Comparison of ENCODE assay signal across 24 mouse cellular contexts in genomic region chr1:192931797-192932196, GRCm38 (mm10).
A peak's percentile ranks its signal among the peaks of the same experiment; 100 is the strongest.
DNase-seq lines count a peak whose midpoint lies in the region; ATAC-seq and TF ChIP-seq lines count a peak whose summit lies in the region.
"Had no signal": no experiment of that assay in that cellular context is flagged by ENCODE, and none has a peak within 500 bp of the region (broad histone marks: within the 10 kb centered on the region; RNA-seq: fewer than 3 reads in every experiment).

No protein-coding gene starts in this region.

- H3K4me3 ChIP-seq in left cerebral cortex, adult 2 months, result no peak overlapping the region
- H3K4me3 ChIP-seq in liver, embryonic 15.5 days (replicated peaks), result no peak overlapping the region
- no peak overlapping the region for H3K4me3 ChIP-seq in forebrain, embryonic 10.5 days
- H3K4me3 ChIP-seq: embryonic facial prominence, embryonic 15.5 days; heart, adult 2 months; heart, embryonic 13.5 days; midbrain, embryonic 12.5 days; neural tube, embryonic 13.5 days had no signal

- no peak for TF ChIP-seq CTCF in left cerebral cortex, adult 2 months (IDR thresholded peaks at IDR 0.05)

- H3K27me3 ChIP-seq in liver, embryonic 15.5 days, result no peaks in the 10 kb centered on the region
- H3K27me3 ChIP-seq in forebrain, embryonic 10.5 days (ENCODE audit: poor library complexity, severe bottlenecking), result no peaks in the 10 kb centered on the region
- H3K27me3 ChIP-seq: CH12.LX; embryonic facial prominence, embryonic 15.5 days; heart, embryonic 13.5 days; midbrain, embryonic 12.5 days; neural tube, embryonic 13.5 days had no signal

- ATAC-seq in common myeloid progenitor, adult 5-6 weeks (replicated peaks; ENCODE audit: low read depth, poor library complexity, severe bottlenecking), result 0 out of 2 replicates have a peak, but pooled peaks have one; percentile 50
- ATAC-seq in liver, embryonic 15.5 days (ENCODE audit: insufficient read depth), result peak; percentile 76
- ATAC-seq: forebrain, embryonic 16.5 days; hindbrain, postnatal 0 days; intestine, embryonic 16.5 days had no signal

- 0 out of 2 replicates have a peak overlapping the region, but pooled peaks have one; percentile 24 for H3K27ac ChIP-seq in left cerebral cortex, adult 2 months
- H3K27ac ChIP-seq in liver, embryonic 15.5 days (replicated peaks), result no peak overlapping the region
- H3K27ac ChIP-seq in forebrain, embryonic 10.5 days, result no peak overlapping the region
- H3K27ac ChIP-seq: embryonic facial prominence, embryonic 15.5 days; heart, adult 2 months; heart, embryonic 13.5 days; hindbrain, postnatal 0 days; midbrain, embryonic 12.5 days; neural tube, embryonic 13.5 days had no signal

- no peak overlapping the region for H3K4me2 ChIP-seq in liver, embryonic 15.5 days
- H3K4me2 ChIP-seq: embryonic facial prominence, embryonic 15.5 days; heart, embryonic 13.5 days; midbrain, embryonic 12.5 days; neural tube, embryonic 13.5 days had no signal

- no peak for DNase-seq in left cerebral cortex, adult 2 months (ENCODE audit: extremely low spot score in 1 of 2, low spot score in 2 of 2)
- DNase-seq in left cerebral cortex, adult 8-10 months (ENCODE audit: low spot score in 2 of 2), result no peak
- DNase-seq in 3T3-L1 (ENCODE audit: low read depth, low spot score), result peak; percentile 7
- DNase-seq in cerebellum, adult 8-10 months, result no peak
- no peak for DNase-seq in kidney, postnatal 14 days
- no peak for DNase-seq in forebrain, embryonic 10.5 days (ENCODE audit: extremely low spot score, low spot score)
- DNase-seq: adrenal gland, adult 8-10 months; cerebellum, adult 2 months; gastrocnemius, postnatal 25 days; heart, adult 2 months; heart, postnatal 14 days; kidney, postnatal 36 days; thymus, postnatal 14 days had no signal

- no peaks in the 10 kb centered on the region for H3K9me3 ChIP-seq in liver, embryonic 15.5 days (replicated peaks)
- no peaks in the 10 kb centered on the region for H3K9me3 ChIP-seq in forebrain, embryonic 10.5 days
- H3K9me3 ChIP-seq: embryonic facial prominence, embryonic 15.5 days; heart, embryonic 13.5 days; midbrain, embryonic 12.5 days; neural tube, embryonic 13.5 days had no signal

- H3K36me3 ChIP-seq in liver, embryonic 15.5 days (replicated peaks), result peaks cover 32% of the 10 kb centered on the region
- H3K36me3 ChIP-seq in forebrain, embryonic 10.5 days (replicated peaks), result peaks cover 16% of the 10 kb centered on the region
- H3K36me3 ChIP-seq: embryonic facial prominence, embryonic 15.5 days; G1E; heart, embryonic 13.5 days had no signal

- WGBS in liver, embryonic 15.5 days (ENCODE audit: insufficient replicate concordance), result 70% methylated on average over 3 of the region's 3 CpGs
- WGBS in forebrain, embryonic 10.5 days, result 91% methylated on average over 3 of the region's 3 CpGs

- H3K4me1 ChIP-seq in liver, embryonic 15.5 days (replicated peaks), result no peaks in the 10 kb centered on the region
- no peaks in the 10 kb centered on the region for H3K4me1 ChIP-seq in forebrain, embryonic 10.5 days
- H3K4me1 ChIP-seq: embryonic facial prominence, embryonic 15.5 days; heart, embryonic 13.5 days; midbrain, embryonic 12.5 days; neural tube, embryonic 13.5 days had no signal

- intact Hi-C loops in left cerebral cortex, adult 2 months (cut with DNase I), result no loop called here

- H3K9ac ChIP-seq in liver, embryonic 15.5 days, result no peak overlapping the region
- H3K9ac ChIP-seq: embryonic facial prominence, embryonic 15.5 days; heart, embryonic 13.5 days; midbrain, embryonic 12.5 days; neural tube, embryonic 13.5 days had no signal
